Mouse (Mus musculus): ENCODE data around the gene Pick1. TPM values are rescaled to one million over a fixed set of nuclear protein-coding genes. Genes with fewer than 3 reads are reported as not detected.

Gene Pick1
- polyA plus RNA-seq, 1 experiment from 2014 or later = 49.8 TPM

DNA sequence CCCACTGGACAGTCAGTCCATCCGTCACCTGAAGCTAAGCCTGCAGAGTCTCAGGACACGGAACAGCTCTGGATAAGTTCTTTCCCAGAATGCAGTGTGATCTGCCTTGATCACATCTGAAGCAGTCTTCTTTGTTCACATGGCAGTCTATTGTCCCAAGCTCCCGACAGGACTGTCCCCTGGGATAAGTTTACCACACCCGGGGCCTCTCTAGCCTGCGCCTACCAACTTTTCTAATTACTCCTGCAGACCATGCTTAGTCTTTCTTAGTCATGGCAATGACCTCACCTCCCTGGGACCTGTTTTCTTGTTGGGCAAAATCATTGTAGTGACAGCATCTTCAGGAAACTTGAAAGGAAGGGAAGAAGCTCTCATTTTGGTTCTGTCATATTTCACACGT is 9.1 kb downstream of the Pick1 start:
- no peaks in the 10 kb centered on the region for H3K9me3 ChIP-seq (replicated peaks)
- H3K4me3 ChIP-seq (replicated peaks) = no peak overlapping the region
- no peaks in the 10 kb centered on the region for H3K4me1 ChIP-seq
- no peak for ATAC-seq (replicated peaks; ENCODE audit: low FRiP score)
- H3K27me3 ChIP-seq = no peaks in the 10 kb centered on the region
- 71% methylated on average over 6 of the region's 6 CpGs for WGBS
- H3K27ac ChIP-seq = no peak overlapping the region
- H3K4me2 ChIP-seq = no peak overlapping the region
- no peak overlapping the region for H3K9ac ChIP-seq
- H3K36me3 ChIP-seq = peaks cover 87% of the 10 kb centered on the region

DNA sequence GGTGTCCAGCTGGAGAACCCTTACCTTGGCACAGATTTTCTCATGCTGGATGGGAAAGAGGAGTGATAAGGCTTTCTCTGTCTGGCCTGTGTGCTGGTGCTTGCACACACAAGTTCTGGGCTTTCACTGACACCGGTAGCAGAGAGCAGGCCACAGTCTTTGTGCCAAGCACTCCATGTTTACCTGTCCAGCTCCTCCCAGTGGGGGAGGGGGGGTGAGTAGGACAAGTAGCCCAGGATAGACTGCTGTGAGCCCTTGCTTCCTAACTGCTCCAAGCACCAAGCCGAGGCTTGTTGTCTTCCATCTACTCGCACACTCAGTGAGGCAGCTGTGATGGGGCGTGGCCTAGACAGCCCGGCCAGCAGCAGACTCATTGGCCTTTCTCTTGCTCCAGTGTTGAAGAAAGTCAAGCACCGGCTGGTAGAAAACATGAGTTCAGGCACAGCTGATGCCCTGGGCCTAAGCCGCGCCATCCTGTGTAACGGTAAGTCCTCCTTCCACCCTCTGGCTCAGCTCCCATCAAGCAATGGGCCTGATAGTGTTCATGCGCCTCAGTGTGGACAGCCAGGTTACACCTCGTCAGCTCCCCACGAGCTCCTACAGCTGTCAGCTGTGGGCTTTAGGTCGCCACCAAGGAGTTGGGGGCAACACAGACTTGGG is 13.7 kb downstream of the Pick1 start:
- Histone ChIP-seq H3K9me3 (replicated peaks) (no peaks in the 10 kb centered on the region), H3K27me3 (no peaks in the 10 kb centered on the region), H3K9ac (no peak overlapping the region), H3K4me1 (peaks cover 3% of the 10 kb centered on the region; the same call in 1 of the 2 replicates), H3K4me3 (replicated peaks) (no peak overlapping the region), H3K4me2 (no peak overlapping the region), H3K36me3 (peaks cover 82% of the 10 kb centered on the region), H3K27ac (no peak overlapping the region)
- ATAC-seq (replicated peaks; ENCODE audit: low FRiP score) = peak; percentile 46
- 73% methylated on average over 13 of the region's 13 CpGs for WGBS

DNA sequence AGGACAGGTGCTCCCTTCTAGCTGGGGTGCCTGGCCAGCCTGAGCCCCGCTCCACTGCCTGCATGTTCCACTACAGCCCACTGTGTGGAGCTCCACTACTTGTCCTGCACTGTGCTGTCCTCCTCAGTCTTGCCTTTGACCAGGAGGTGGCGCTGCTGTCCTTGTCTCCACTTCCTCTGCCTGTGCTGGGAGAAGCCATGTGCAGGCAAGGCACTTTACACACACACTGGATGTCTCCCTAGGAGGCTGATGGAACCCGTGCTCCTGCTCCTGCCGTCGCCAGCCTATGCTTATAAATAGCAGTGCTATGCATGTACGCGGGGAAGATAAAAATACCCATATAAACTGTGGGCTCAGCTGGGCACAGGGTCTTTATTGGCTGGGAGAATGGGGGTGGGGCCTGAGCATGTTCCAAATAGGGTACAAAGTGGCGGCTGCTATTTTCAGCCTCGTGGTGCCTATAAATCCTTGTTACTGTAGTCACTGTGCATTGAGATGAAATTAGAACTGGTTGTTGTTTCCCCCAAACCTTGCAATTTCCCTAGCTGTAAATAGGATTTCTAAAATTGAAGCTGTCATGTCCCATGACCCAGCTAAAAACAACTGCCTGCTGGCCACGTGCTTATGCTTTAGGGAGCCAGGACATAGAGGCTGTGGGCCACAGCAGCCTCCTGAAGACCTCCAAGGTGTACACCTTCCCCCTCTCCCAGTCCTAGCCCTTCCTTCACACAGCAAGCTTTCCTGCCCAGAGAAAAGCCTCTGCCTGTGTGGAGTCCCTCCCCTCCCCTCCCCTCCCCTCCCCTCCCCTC is 14.5 kb downstream of the Pick1 start:
- 23% methylated on average over 10 of the region's 10 CpGs for WGBS
- H3K4me1 ChIP-seq = peaks cover 3% of the 10 kb centered on the region; the same call in 1 of the 2 replicates
- no peak overlapping the region for H3K9ac ChIP-seq
- peak; percentile 95 for ATAC-seq (replicated peaks; ENCODE audit: low FRiP score)
- H3K27ac ChIP-seq = no peak overlapping the region
- no peaks in the 10 kb centered on the region for H3K27me3 ChIP-seq
- H3K9me3 ChIP-seq (replicated peaks) = no peaks in the 10 kb centered on the region
- H3K36me3 ChIP-seq = peaks cover 82% of the 10 kb centered on the region
- no peak overlapping the region for H3K4me3 ChIP-seq (replicated peaks)
- H3K4me2 ChIP-seq = 0 out of 2 replicates have a peak overlapping the region, but pooled peaks have one; percentile 25

DNA sequence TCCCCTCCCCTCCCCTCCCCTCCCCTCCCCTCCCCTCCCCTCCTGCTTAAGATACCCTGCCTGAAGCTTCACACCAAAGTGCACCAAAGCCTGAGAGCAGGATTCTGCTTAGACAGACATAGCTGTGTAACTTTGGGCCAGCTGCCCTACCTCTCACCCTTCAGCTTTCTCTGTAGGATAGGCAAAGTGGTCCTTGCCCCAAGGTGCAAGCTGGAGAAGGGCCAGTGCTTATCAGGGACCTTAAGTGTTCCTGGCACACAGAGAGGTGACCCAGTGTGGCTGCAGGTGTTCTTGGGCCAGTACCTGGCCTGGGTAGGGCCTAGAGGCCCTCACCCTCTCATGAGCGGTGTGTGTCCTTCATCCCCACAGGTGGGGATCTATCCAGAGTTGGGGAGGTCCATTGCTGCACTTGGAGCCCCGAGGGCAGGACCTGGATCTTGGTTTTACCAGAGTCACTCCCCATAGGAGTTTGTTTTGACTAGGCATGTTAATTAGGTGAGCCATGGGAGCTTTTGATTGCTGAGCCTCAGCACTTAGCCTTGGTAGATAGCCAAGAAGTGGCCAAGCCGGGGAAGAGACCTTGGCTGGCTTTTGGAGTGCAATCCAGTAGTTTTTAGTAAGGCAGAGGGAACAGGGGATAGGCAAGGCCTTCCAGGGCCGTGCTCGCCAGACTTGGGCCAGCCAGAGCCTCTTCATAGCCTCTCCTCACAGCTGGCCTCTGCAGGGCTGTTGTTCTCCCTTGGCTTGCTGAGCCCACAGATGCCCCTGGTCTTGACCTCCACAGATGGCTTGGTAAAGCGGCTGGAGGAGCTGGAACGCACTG is 15.3 kb downstream of the Pick1 start:
- no peaks in the 10 kb centered on the region for H3K9me3 ChIP-seq (replicated peaks)
- H3K27me3 ChIP-seq = no peaks in the 10 kb centered on the region
- H3K36me3 ChIP-seq = peaks cover 81% of the 10 kb centered on the region
- no peak for ATAC-seq (replicated peaks; ENCODE audit: low FRiP score)
- H3K27ac ChIP-seq = 0 out of 2 replicates have a peak overlapping the region, but pooled peaks have one; percentile 18
- H3K4me1 ChIP-seq = peaks cover 3% of the 10 kb centered on the region; the same call in 1 of the 2 replicates
- 78% methylated on average over 7 of the region's 7 CpGs for WGBS
- no peak overlapping the region for H3K9ac ChIP-seq
- no peak overlapping the region for H3K4me2 ChIP-seq
- no peak overlapping the region for H3K4me3 ChIP-seq (replicated peaks)

DNA sequence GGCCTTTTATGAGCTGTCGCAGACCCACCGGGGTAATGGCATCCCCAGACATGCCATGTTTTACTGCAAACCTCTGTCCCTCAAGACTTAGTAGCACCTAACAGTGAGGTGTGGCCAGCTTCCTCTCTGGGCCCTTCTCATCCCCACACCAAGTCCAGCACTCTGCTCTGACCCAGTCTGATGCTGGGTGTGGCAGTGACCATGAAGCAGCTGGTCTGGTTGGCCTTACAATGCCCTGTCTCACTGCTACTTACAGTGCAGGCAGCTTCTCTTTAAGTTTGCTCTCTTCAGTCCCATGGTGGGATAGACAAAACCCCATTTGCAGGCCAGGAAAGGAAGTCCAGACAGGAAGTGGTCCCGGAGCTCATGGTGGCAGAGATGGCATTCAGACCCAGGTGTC is 16.3 kb downstream of the Pick1 start:
- peaks cover 73% of the 10 kb centered on the region for H3K36me3 ChIP-seq
- no peak for ATAC-seq (replicated peaks; ENCODE audit: low FRiP score)

DNA sequence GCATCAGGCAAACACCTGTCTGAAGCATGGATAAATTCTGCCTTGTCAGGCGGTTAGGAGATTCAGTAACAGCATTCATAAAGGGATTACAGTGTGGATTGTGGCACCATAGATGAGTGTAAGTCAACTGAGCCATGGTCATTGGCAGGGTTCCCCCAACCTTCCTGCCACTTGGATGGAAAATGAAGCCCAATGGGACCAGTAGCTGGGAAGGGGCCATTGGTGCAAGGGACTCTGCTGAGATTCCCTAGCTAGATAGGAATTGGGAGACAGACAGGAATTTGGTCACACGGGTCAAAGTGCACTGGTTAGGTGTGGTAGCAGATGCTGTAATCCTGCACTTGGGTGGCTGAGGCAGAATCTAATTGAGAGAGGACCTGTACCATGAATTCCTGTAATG is 21.3 kb downstream of the Pick1 start:
- Histone ChIP-seq H3K27me3 (peaks cover 45% of the 10 kb centered on the region), H3K27ac (no peak overlapping the region), H3K9ac (no peak overlapping the region), H3K4me2 (no peak overlapping the region), H3K4me1 (peaks cover 24% of the 10 kb centered on the region), H3K36me3 (peaks cover 40% of the 10 kb centered on the region), H3K9me3 (replicated peaks) (no peaks in the 10 kb centered on the region), H3K4me3 (replicated peaks) (no peak overlapping the region)
- ATAC-seq (replicated peaks; ENCODE audit: low FRiP score) = no peak
- WGBS = 77% methylated on average over 2 of the region's 2 CpGs

More for the DNA sequence above, 16.3 kb downstream of the Pick1 start:
- WGBS = 92% methylated on average over 3 of the region's 3 CpGs
- no peaks in the 10 kb centered on the region for H3K9me3 ChIP-seq (replicated peaks)
- H3K4me2 ChIP-seq = no peak overlapping the region
- H3K4me3 ChIP-seq (replicated peaks) = no peak overlapping the region
- H3K4me1 ChIP-seq = peaks cover 3% of the 10 kb centered on the region; the same call in 1 of the 2 replicates
- H3K27me3 ChIP-seq = no peaks in the 10 kb centered on the region; the same call in 1 of the 2 replicates
- no peak overlapping the region for H3K27ac ChIP-seq
- H3K9ac ChIP-seq = no peak overlapping the region

DNA sequence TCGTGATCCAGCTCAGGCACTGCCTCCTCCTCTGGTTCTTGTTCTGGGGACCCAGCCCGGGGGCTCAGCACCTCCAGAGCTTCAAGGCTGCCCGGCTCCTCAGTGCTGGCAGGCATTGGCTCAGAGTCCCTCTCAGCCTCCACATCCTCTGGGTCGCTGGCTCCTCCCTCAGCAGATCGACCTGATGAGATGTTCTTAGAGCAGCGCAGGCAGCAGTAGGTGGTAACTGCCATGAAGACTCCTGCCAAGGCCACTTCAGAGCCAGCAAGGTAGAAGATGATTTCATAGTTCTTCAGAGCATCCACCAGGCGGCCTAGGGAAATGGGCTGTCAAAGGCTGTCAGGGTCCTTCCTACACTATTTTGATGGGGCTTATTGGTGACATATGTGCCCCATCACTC is 22.2 kb downstream of the Pick1 start:
- Histone ChIP-seq H3K36me3 (peaks cover 31% of the 10 kb centered on the region), H3K4me3 (replicated peaks) (no peak overlapping the region), H3K27me3 (peaks cover 51% of the 10 kb centered on the region), H3K9me3 (replicated peaks) (no peaks in the 10 kb centered on the region), H3K27ac (no peak overlapping the region), H3K4me1 (peaks cover 24% of the 10 kb centered on the region), H3K4me2 (no peak overlapping the region), H3K9ac (no peak overlapping the region)
- 0 out of 2 replicates have a peak, but pooled peaks have one; percentile 29 for ATAC-seq (replicated peaks; ENCODE audit: low FRiP score)
- WGBS = 51% methylated on average over 7 of the region's 7 CpGs

DNA sequence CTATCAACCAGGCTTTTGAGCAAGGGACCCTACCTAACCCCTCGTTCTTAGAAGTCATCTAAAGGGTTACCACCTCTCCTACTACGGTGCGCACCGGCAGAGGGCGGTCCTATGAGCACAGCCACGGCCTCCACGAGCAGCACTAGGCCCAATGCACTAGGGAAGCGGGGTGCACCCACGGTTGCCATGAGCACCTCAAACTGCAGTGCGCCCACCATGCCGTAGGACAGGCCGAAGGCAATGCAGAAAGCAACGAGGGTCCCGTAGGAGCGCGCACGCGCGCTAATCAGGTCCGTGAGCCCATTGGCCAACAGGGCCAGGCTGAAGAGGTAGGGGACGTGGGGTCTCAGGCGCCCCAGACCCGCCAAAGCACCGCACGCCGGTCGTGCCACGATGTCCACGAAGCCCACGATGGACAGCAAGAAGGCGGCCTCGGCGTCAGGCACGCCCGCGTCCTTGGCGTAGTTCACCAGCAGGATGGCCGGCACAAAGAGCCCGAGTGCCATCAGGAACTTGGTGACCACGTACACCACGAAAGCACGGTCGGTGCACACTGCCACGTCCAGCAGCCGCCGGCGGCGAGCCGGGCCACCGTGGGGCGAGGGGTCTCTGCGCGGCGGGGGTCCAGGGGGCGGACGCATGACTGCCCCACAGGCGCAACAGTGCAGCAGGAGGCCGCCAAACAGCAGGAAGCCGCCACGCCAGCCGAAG is 23.0 kb downstream of the Pick1 start:
- peak; percentile 55 for ATAC-seq (replicated peaks; ENCODE audit: low FRiP score)
- Histone ChIP-seq H3K9ac (peak overlapping the region; percentile 49), H3K27ac (no peak overlapping the region), H3K4me3 (replicated peaks) (peak overlapping the region; percentile 39), H3K36me3 (peaks cover 23% of the 10 kb centered on the region), H3K4me1 (peaks cover 24% of the 10 kb centered on the region), H3K9me3 (replicated peaks) (no peaks in the 10 kb centered on the region), H3K4me2 (peak overlapping the region; percentile 76), H3K27me3 (peaks cover 51% of the 10 kb centered on the region)
- 3% methylated on average over 61 of the region's 61 CpGs for WGBS

DNA sequence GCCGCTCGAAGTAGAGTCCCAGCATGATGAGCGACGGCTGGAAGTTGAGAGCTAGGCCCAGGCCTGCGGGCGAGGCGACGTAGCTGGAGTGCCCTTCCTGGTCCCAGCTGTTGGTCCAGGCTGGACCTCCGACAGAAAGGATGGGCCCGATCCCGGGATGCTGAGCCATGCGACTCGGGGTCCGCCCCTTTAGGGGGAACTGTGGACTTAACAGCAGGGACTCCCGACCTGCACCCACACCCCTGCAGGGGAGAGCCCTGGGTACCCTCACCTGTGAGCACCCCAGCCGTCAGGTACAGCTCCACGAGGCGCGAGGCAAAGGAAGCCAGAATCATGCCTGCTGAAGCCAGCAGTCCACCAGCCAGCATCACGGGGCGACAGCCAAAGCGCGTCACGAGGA is 23.6 kb downstream of the Pick1 start:
- peaks cover 24% of the 10 kb centered on the region for H3K4me1 ChIP-seq
- peak overlapping the region; percentile 39 for H3K4me3 ChIP-seq (replicated peaks)
- H3K4me2 ChIP-seq = peak overlapping the region; percentile 76
- WGBS = 30% methylated on average over 24 of the region's 24 CpGs
- H3K27ac ChIP-seq = no peak overlapping the region
- H3K27me3 ChIP-seq = peaks cover 51% of the 10 kb centered on the region
- no peak for ATAC-seq (replicated peaks; ENCODE audit: low FRiP score)
- peak overlapping the region; percentile 49 for H3K9ac ChIP-seq
- no peaks in the 10 kb centered on the region for H3K9me3 ChIP-seq (replicated peaks)
- peaks cover 18% of the 10 kb centered on the region for H3K36me3 ChIP-seq

DNA sequence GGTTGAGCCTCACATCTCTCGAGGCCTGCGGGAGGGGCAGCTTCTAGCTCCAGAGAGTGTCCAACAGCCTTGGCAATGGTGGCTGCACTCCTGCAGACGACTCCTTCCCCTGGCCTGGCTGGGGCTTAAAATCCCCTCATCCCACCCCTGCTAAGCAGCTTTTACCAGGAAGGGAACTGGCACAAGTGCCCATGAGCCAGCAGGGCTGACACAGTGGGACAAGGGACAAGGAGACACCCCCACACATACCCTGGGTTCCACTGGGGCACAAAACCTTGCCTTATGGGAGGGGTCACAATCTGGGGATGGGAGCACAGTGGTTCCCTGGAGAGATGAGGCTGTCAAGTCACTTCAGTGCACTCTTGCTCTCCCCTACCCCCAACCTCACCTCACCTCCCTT is 25.7 kb downstream of the Pick1 start, which contains the start of gene Slc16a8:
Gene Slc16a8, minus strand, starts transcription at position 101 of the 400 bp plus-strand sequence.
- Histone ChIP-seq H3K4me2 (no peak within 1 kb of the TSS), H3K36me3 (no peaks in the 10 kb centered on the region), H3K27ac (no peak within 1 kb of the TSS), H3K9me3 (replicated peaks) (no peaks in the 10 kb centered on the region), H3K9ac (no peak within 1 kb of the TSS), H3K27me3 (peaks cover 53% of the 10 kb centered on the region), H3K4me3 (replicated peaks) (no peak within 1 kb of the TSS), H3K4me1 (peaks cover 35% of the 10 kb centered on the region)
- no peak for ATAC-seq (replicated peaks; ENCODE audit: low FRiP score)
- WGBS = 52% methylated on average over 3 of the region's 3 CpGs

DNA sequence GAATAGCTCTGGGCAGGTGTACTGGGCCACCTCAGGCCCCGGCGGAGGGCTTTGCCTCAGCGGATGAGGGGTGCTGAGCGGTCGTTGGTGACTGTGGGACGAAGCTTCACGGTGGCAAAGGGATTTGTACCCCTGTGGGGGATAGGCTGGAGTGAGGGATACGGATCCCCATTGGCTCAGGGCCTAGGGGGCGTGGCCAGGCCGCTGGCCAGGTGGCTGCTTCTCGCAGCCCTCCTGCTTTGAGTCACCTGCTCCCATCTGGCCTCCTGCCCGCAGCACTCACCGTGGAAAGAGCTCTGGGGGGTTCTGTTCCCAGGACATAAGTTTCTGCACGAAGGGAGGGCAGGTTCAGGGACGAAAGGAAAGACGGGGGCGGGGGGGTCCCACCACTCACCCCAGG is 29.5 kb downstream of the Pick1 start:
- no peak overlapping the region for H3K4me2 ChIP-seq
- WGBS = 40% methylated on average over 17 of the region's 17 CpGs
- no peaks in the 10 kb centered on the region for H3K9me3 ChIP-seq (replicated peaks)
- no peak overlapping the region for H3K4me3 ChIP-seq (replicated peaks)
- H3K4me1 ChIP-seq = peaks cover 39% of the 10 kb centered on the region
- H3K36me3 ChIP-seq = no peaks in the 10 kb centered on the region
- H3K9ac ChIP-seq = no peak overlapping the region
- ATAC-seq (replicated peaks; ENCODE audit: low FRiP score) = 0 out of 2 replicates have a peak, but pooled peaks have one; percentile 14
- H3K27ac ChIP-seq = 0 out of 2 replicates have a peak overlapping the region, but pooled peaks have one; percentile 22
- peaks cover 60% of the 10 kb centered on the region for H3K27me3 ChIP-seq
